In the genomic region with DNA sequence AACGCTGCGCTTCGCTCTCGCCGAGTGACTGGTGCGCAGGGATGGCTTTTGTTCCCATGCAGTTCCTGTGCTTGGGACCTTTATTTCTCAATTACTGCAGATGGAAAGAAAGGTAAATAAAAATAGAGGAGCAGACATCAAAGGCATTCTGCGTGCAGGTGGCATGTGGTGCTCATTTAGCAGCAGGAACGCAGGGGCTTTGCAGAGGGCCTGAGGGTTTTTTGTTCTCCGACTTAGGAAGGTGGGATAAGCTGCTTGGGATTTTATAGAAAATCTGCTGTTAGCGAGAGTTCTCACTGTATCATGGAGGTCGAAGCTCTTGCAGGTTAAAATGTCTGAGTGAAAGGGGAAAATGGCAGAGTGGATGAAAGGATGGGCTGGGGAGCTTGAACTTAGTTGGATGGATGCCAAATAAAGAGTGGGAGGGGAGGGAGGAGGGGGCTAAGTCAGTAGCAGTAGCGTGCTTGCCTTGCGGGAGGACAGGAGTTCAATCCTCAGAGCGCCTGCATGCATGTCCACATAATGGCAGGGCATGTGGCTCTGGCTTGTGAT, we compare ENCODE assay signal across 11 mouse cellular contexts.
DNase-seq lines count a peak whose midpoint lies in the region; ATAC-seq and TF ChIP-seq lines count a peak whose summit lies in the region.
"Had no signal": no experiment of that assay in that cellular context is flagged by ENCODE, and none has a peak within 500 bp of the region (broad histone marks: within the 10 kb centered on the region; RNA-seq: fewer than 3 reads in every experiment).

No protein-coding gene starts in this region.

- no peaks in the 10 kb centered on the region for H3K79me2 ChIP-seq in heart, adult 2 months (replicated peaks; ENCODE audit: control insufficient read depth, insufficient read depth, low read length)

- no peak for TF ChIP-seq CTCF in heart, adult 2 months (IDR thresholded peaks at IDR 0.05)
- no peak for TF ChIP-seq CTCF in stomach, postnatal 0 days (IDR thresholded peaks at IDR 0.05; ENCODE audit: low read depth)

- H3K36me3 ChIP-seq in heart, adult 2 months (ENCODE audit: control insufficient read depth, insufficient read depth, low read length) = no peaks in the 10 kb centered on the region
- no peaks in the 10 kb centered on the region for H3K36me3 ChIP-seq in stomach, embryonic 16.5 days (ENCODE audit: control insufficient read depth, insufficient read depth, low read length)
- H3K36me3 ChIP-seq in stomach, postnatal 0 days (ENCODE audit: control insufficient read depth, insufficient read depth, low read length) = no peaks in the 10 kb centered on the region
- no peaks in the 10 kb centered on the region for H3K36me3 ChIP-seq in limb, embryonic 12.5 days

- intact Hi-C loops in heart, adult 2 months (cut with DNase I) = no loop called here
- intact Hi-C loops in heart, postnatal 14 days (cut with DNase I) = no loop called here

- ATAC-seq in stomach, embryonic 16.5 days (ENCODE audit: insufficient read depth, low FRiP score) = no peak
- no peak for ATAC-seq in stomach, postnatal 0 days (ENCODE audit: low FRiP score, low TSS enrichment)
- ATAC-seq in limb, embryonic 12.5 days (ENCODE audit: insufficient number of reproducible peaks, insufficient read depth, low FRiP score, low TSS enrichment, low read depth) = peak; percentile 43
- ATAC-seq: inflammation-experienced regulatory T-cells, adult 6 months had no signal

- H3K9ac ChIP-seq in heart, adult 2 months (ENCODE audit: low read depth, low read length) = peak overlapping the region; percentile 36; the same call in 1 of the 2 replicates
- H3K9ac ChIP-seq in stomach, embryonic 16.5 days (ENCODE audit: low read length) = no peak overlapping the region
- H3K9ac ChIP-seq in stomach, postnatal 0 days (ENCODE audit: low read length) = no peak overlapping the region
- no peak overlapping the region for H3K9ac ChIP-seq in limb, embryonic 12.5 days (replicated peaks)

- peak overlapping the region; percentile 66 for H3K27ac ChIP-seq in heart, adult 2 months
- no peak overlapping the region for H3K27ac ChIP-seq in stomach, embryonic 16.5 days (ENCODE audit: low read length)
- no peak overlapping the region for H3K27ac ChIP-seq in stomach, postnatal 0 days (replicated peaks)
- peak overlapping the region; percentile 64 for H3K27ac ChIP-seq in limb, embryonic 12.5 days

- H3K27me3 ChIP-seq in heart, adult 2 months (ENCODE audit: control insufficient read depth, insufficient read depth, low read length) = no peaks in the 10 kb centered on the region; the same call in 1 of the 2 replicates
- H3K27me3 ChIP-seq in stomach, embryonic 16.5 days (ENCODE audit: control insufficient read depth, insufficient read depth, low read length) = no peaks in the 10 kb centered on the region
- no peaks in the 10 kb centered on the region for H3K27me3 ChIP-seq in stomach, postnatal 0 days (ENCODE audit: control insufficient read depth, insufficient read depth, low read length)
- H3K27me3 ChIP-seq in limb, embryonic 12.5 days = no peaks in the 10 kb centered on the region

- H3K4me3 ChIP-seq in heart, adult 2 months = peak overlapping the region; percentile 5; the same call in 1 of the 2 replicates
- H3K4me3 ChIP-seq in stomach, embryonic 16.5 days (replicated peaks; ENCODE audit: low read length) = no peak overlapping the region
- no peak overlapping the region for H3K4me3 ChIP-seq in stomach, postnatal 0 days (ENCODE audit: low read depth, low read length)
- H3K4me3 ChIP-seq in limb, embryonic 12.5 days (replicated peaks) = no peak overlapping the region

- DNase-seq in heart, adult 2 months = no peak
- DNase-seq in heart, postnatal 14 days = no peak
- DNase-seq in stomach, postnatal 0 days (ENCODE audit: low spot score) = no peak
- DNase-seq in gastrocnemius, postnatal 4 days (ENCODE audit: low spot score in 2 of 2) = no peak
- DNase-seq in adrenal gland, postnatal 36 days = no peak
- DNase-seq in ovary, postnatal 14 days (ENCODE audit: low spot score) = no peak
- DNase-seq: B cell, adult 2 months; layer of hippocampus, adult 9-11 months had no signal

- peaks cover 4% of the 10 kb centered on the region; the same call in 1 of the 2 replicates for H3K4me1 ChIP-seq in heart, adult 2 months (ENCODE audit: control insufficient read depth, insufficient read depth, low read length)
- 0 out of 2 replicates have a peak, but pooled peaks cover 5% of the 10 kb centered on the region for H3K4me1 ChIP-seq in stomach, embryonic 16.5 days (ENCODE audit: control insufficient read depth, insufficient read depth, low read length)
- H3K4me1 ChIP-seq in stomach, postnatal 0 days (replicated peaks; ENCODE audit: control insufficient read depth, insufficient read depth) = no peaks in the 10 kb centered on the region
- H3K4me1 ChIP-seq in limb, embryonic 12.5 days (replicated peaks) = peaks cover 32% of the 10 kb centered on the region

- TF ChIP-seq POLR2A in heart, adult 2 months (IDR thresholded peaks at IDR 0.05; ENCODE audit: insufficient read depth, low read depth, low read length) = no peak

- 46% methylated on average over 14 of the region's 14 CpGs for WGBS in heart, adult 2 months
- 34% methylated on average over 14 of the region's 14 CpGs for WGBS in stomach, embryonic 16.5 days
- 36% methylated on average over 14 of the region's 14 CpGs for WGBS in stomach, postnatal 0 days
- WGBS in limb, embryonic 12.5 days = 11% methylated on average over 14 of the region's 14 CpGs

- TF ChIP-seq EP300 in heart, adult 2 months (IDR thresholded peaks at IDR 0.05; ENCODE audit: insufficient read depth, low read depth, low read length) = no peak
- no peak for TF ChIP-seq EP300 in stomach, postnatal 0 days (optimal IDR thresholded peaks at IDR 0.05)

- no peaks in the 10 kb centered on the region for H3K9me3 ChIP-seq in stomach, embryonic 16.5 days (replicated peaks; ENCODE audit: control insufficient read depth, low read length)
- H3K9me3 ChIP-seq in stomach, postnatal 0 days (ENCODE audit: control insufficient read depth, low read length) = no peaks in the 10 kb centered on the region
- no peaks in the 10 kb centered on the region for H3K9me3 ChIP-seq in limb, embryonic 12.5 days

- H3K4me2 ChIP-seq in stomach, embryonic 16.5 days (ENCODE audit: low read depth, low read length) = 0 out of 2 replicates have a peak overlapping the region, but pooled peaks have one; percentile 0
- H3K4me2 ChIP-seq in stomach, postnatal 0 days (replicated peaks; ENCODE audit: low read depth) = no peak overlapping the region; the same call in 1 of the 2 replicates
- H3K4me2 ChIP-seq in limb, embryonic 12.5 days = peak overlapping the region; percentile 40

Comparison
In these comparisons a context has a peak if more than half of its experiments do, and no peak if none do; other contexts are left out.
1. H3K27ac ChIP-seq: peak in heart, adult 2 months (single experiment) and limb, embryonic 12.5 days (single experiment); none in stomach, embryonic 16.5 days (single experiment) and stomach, postnatal 0 days (single experiment).